Mouse (Mus musculus) myocyte (in vitro differentiated cells): ENCODE results near the gene Cbx1.

Source experiments
- E2F4 ChIP-seq: IDR thresholded peaks from one replicate; pipeline ENCODE4 v1.6.1; 2011; ENCODE audit warnings: mild to moderate bottlenecking, control low read depth, moderate library complexity; ENCODE audit not compliant: insufficient read depth
- MAX ChIP-seq: IDR thresholded peaks from one replicate; pipeline ENCODE4 v1.6.1; 2011; ENCODE audit warnings: low read depth, mild to moderate bottlenecking, control low read depth
- POLR2A ChIP-seq: IDR thresholded peaks from one replicate; pipeline ENCODE4 v1.6.1; 2011; ENCODE audit warnings: low read depth, mild to moderate bottlenecking, control low read depth, moderate library complexity; ENCODE audit not compliant: insufficient read length
- REST ChIP-seq: IDR thresholded peaks from one replicate; pipeline ENCODE4 v1.6.1; 2011; ENCODE audit warnings: mild to moderate bottlenecking, control low read depth, moderate library complexity; ENCODE audit not compliant: insufficient read depth, insufficient read length
- SRF ChIP-seq: IDR thresholded peaks from one replicate; pipeline ENCODE4 v1.6.1; 2011; ENCODE audit warnings: low read depth; ENCODE audit not compliant: control insufficient read depth, insufficient read length
- TCF12 ChIP-seq: IDR thresholded peaks from one replicate; pipeline ENCODE4 v1.6.1; 2011; ENCODE audit warnings: mild to moderate bottlenecking, control low read depth; ENCODE audit not compliant: poor library complexity, insufficient read depth, severe bottlenecking
- USF1 ChIP-seq: IDR thresholded peaks from one replicate; pipeline ENCODE4 v1.6.1; 2011; ENCODE audit warnings: low read depth, mild to moderate bottlenecking, control low read depth, moderate library complexity

DNA sequence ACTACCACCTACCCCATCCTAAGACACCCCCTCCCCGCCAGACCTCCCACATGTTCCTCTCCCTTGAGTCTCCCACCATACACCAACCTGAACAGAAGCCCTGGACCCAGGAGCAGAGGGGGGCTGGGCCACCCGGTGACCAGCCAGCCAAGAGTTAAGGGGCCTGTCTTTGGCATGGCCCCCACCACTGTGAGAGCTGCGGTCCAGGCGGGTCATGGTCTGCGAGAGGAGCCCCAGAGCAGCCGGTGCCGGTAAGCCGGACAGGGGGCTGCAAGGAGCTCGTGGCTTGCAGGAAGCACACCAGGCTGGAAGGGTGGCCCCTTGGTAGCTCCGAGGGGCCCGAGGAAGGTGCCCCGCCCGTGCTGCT, 34.5 kb downstream of the Cbx1 start:
- TF ChIP-seq POLR2A (no peak), SRF (no peak), TCF12 (no peak), MAX (no peak), USF1 (no peak), E2F4 (no peak), REST (no peak)
